Mouse (Mus musculus) left cerebral cortex, adult 2 months (tissue): Measurements from ENCODE around the gene Farp1. TPM values are rescaled to one million over a fixed set of nuclear protein-coding genes. Genes with fewer than 3 reads are reported as not detected.

Experiments used
- DNase-seq, 2 experiments: peaks; one replicate each; pipeline ENCODE4 v3.0.0; 2021 to 2022; ENCODE audit warnings: low spot score in 2 of 2, mixed read lengths in 1 of 2; ENCODE audit errors: extremely low spot score in 1 of 2
- H3K27ac ChIP-seq: fragments of 200-600 bp; 2 replicates; pipeline ENCODE4 v1.8.1; 2022
- H3K4me3 ChIP-seq: fragments of 200-600 bp; 2 replicates; pipeline ENCODE4 v1.8.1; 2022
- CTCF ChIP-seq: fragments of 200-600 bp; IDR thresholded peaks from 2 replicates; pipeline ENCODE4 v1.8.1; 2022; ENCODE audit warnings: antibody characterized with exemption, mild to moderate bottlenecking, moderate library complexity
- intact Hi-C: fragments of 180-260 bp; cut with DNase I; formaldehyde crosslinking; loops from one replicate; pipeline ENCODE4 v1.15.1; 2025
- total RNA-seq, 2 experiments: library from RNA; stranded (reverse); gene quantifications; 2 replicates each; pipeline ENCODE4 v1.2.3; 2021

Farp1 gene
- total RNA-seq, 2 experiments from 2014 or later, result 142 to 152 TPM

DNA sequence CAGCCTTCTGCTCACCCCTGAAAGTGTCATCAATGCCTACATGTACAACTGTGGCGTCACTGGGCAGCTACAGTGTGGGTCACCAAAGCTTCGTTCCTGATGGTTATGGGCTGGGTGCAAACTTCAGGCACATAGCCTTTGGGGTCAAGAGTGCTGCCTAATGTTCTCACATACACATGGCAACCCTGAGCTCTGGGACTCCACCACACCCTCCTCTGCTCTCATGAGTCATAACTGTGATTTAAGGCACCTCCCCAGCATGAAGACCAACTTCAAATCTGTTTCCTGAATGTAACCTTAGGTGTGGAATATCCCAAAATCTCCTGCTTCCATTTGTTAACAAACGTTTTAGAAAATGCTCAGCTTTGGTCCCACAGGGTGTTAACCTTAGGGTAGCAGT, 257.4 kb downstream of the Farp1 start:
- no peak overlapping the region for H3K4me3 ChIP-seq
- no peak for TF ChIP-seq CTCF
- H3K27ac ChIP-seq, result no peak overlapping the region
- DNase-seq, result no peak
- intact Hi-C loops, result no loop called here

DNA sequence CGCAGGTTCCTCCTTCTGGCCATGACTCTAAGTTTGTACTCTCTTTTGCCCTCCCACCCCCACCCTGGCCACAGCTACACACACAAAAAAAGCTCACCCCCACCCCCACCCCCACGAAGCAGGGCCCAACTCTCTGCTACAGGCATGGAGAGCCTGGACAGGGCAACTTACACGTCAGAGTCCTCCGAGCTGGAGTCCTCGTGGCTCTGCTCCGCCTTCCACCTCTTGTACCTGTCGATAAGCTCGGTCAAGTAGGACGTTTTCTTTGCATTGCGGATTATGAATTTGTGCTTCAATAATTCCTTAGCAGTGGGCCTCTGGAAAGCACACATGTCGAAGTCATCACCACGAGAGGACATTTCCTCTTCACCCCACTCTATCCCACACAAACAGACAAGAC, 259.5 kb downstream of the Farp1 start:
- DNase-seq, result no peak
- TF ChIP-seq CTCF, result no peak
- intact Hi-C loops, result no loop called here
- no peak overlapping the region for H3K4me3 ChIP-seq
- H3K27ac ChIP-seq, result no peak overlapping the region

DNA sequence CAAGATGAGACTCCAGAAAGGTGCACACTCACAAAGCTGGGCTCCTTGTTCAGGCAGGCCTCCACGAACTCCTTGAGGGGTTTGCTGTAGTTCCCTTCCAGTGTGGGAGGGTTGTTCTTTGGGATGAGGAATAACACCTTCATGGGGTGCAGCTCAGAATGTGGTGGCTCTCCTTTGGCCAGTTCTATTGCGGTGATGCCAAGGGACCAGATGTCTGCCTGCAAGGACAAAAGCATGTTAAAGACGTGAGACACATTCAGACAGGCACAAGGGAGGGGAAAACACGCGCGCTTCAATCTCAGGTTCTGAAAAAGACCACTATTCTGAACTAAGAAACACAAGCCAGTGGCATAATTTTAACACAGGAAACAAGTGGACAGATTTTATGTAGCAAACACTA, 262.1 kb downstream of the Farp1 start:
- DNase-seq, result no peak
- Histone ChIP-seq H3K27ac (no peak overlapping the region), H3K4me3 (no peak overlapping the region)
- no peak for TF ChIP-seq CTCF
- intact Hi-C loops, result no loop called here

DNA sequence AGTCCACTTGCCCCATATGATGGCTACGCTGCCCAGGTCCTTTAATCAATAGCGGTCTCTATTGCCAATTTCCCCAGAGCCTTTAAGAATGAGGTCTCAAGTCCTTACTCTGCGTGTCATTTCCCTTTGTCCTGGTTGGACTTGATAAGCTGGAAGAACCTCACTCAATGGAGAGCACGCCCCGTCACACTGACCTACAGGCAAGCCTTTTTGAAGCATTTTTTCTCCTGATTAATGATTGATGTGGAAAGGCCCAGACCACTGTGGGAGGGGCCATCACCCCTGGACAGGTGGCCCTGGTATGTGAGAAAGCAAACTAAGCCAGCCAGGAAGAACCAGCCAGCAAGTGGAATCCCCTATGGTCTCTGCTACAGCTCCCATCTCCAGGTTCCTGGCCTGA, 263.5 kb downstream of the Farp1 start:
- intact Hi-C loops, result no loop called here
- DNase-seq, result no peak
- Histone ChIP-seq H3K4me3 (no peak overlapping the region), H3K27ac (no peak overlapping the region)
- TF ChIP-seq CTCF, result no peak

DNA sequence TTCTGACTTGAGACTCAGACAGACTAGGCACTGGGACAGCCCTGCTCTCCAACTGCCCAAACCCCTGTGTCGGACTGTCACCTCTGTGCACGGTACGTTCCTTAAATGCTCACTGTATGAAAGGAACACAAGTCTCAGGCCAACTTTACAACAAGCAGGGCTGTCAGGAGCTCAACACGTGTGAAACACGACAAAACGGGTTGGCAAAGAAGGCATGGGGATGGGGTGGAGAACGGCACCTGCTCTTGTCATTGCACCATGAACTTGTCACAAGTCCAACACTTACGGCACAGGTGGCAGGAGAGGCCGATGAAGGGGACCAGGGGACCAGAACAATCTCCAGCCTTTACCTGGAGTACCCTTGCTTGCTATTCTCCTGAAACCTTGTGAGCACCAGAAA, 264.1 kb downstream of the Farp1 start:
- no peak for TF ChIP-seq CTCF
- intact Hi-C loops, result no loop called here
- DNase-seq, result no peak

DNA sequence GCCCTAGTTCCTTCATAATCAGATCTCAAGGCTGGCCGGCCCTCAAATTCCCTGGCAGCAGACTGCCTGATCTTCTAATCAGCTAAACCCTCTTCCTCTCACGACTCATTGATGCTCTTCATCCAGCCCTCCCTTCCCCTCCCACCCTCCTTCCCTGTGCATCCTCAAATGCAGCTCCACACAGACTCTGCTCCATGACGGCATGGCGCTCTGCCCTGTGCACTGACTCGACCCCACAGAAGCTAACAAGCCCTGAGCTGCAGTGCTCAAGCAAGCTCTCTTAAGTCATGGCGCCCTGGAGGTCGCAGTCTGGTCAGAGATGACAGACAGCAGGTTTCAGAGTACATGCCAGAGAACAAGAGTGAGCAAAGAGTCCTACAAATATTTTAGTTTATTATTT, 269.5 kb downstream of the Farp1 start:
- Histone ChIP-seq H3K4me3 (no peak overlapping the region), H3K27ac (no peak overlapping the region)
- DNase-seq, result no peak
- no peak for TF ChIP-seq CTCF
- intact Hi-C loops, result no loop called here

More for the DNA sequence above, 264.1 kb downstream of the Farp1 start:
- Histone ChIP-seq H3K4me3 (no peak overlapping the region), H3K27ac (no peak overlapping the region)

DNA sequence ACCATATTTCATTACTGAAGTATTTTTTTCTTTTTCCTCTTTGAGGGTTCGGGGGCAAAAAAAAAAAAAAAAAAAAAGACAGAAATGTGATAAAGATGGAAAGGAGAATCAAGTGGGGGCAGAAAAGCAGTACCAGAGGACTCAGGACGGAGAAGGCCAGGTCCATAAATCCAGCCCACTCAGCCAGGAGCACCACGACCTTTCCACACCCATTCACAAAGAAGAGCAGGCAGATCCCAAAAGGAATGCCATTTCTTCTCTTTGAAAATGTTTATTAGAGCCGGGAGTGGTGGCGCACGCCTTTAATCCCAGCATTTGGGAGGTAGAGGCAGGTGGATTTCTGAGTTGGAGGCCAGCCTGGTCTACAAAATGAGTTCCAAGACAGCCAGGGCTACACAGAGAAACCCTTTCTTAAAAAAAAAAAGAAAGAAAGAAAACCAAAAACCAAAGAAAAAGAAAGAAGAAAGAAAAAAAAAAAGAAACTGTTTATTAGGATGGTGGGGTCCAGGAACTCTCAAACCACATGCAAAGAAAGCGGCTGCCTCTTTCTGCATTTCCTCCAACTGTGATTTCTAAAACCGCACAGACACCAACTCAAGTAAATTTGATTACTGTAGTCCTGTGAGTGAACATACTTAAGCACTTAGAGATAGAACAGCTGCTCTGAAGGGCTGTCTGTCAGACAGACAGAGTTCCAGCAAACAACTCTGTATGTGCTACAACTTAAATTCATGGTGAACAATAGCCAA, 270.5 kb downstream of the Farp1 start:
- Histone ChIP-seq H3K4me3 (no peak overlapping the region), H3K27ac (no peak overlapping the region)
- no peak for DNase-seq
- TF ChIP-seq CTCF, result no peak
- intact Hi-C loops, result no loop called here

DNA sequence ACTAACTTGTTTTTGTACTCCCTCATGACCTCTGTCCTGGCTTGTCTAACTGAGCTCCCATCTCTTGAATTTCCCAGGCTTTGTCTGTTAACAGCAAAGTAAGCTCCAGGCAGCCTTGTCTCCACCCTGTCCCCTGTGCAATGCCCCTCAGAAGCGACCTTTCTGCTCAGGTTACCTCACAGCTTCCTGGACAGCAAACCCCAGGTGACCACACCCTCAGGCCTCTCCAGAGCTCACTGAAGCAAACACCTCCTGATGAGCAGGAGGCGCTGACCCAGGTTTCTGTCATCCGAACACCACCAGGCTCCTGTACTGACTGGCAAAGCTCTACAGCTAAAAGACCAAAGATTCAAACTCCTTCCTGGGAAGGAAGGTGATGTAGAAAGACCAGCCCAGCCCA, 274.9 kb downstream of the Farp1 start:
- TF ChIP-seq CTCF, result no peak
- intact Hi-C loops, result no loop called here
- no peak overlapping the region for H3K27ac ChIP-seq
- no peak overlapping the region for H3K4me3 ChIP-seq
- DNase-seq, result no peak

DNA sequence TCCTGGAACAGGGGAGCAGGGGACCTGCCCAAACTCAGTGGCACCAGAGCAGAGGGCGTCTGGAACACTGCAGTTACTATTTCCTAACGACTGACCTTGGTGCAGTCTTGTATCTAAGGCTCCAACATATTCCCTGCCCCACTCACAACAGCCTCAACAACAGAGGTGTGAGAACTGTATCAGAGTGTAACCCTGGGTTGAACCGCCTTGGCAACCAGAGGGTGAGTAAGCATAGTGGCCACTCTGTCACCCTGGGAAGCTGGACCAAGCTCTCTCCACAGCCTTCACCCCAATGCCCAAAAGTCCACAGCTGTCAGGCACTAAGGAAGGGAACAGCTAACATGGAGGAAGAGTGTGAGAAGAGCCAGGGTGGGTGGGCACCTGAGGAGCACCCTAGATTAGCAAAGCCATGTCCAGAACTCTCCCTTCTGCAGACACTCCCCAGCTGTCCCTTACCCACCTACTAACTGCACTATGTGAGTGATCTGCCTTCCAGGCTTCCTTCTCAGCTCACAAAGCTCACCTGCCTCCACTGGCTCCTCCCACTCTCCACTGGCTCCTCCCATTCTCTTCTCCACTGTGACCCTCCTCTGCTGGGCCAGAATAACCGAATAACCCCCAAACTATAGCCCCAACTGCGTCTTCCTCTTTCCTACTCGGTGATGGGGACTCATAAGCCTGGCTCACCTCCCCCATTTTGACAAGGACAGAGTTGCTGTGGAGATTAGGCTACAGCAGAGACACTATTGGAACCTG, 275.5 kb downstream of the Farp1 start:
- intact Hi-C loops, result no loop called here
- DNase-seq, result no peak

DNA sequence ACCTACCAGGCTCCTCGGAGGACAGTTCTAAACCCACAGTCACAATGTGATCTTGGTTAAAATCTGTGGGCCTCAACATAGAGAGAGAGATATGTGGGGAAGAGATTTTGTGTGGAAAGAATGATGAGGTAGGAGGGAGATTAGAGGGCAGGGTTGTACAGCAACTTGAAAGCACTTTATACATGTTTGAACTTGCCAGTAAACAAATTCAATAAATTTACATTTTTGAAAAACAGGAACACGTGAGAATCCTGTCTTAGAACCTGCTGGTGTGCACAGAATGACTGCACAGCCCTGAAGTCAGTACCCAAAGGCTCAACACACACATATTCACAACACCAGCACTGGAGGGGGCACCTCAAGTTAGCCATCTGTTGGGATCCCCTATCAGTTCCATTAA, 276.1 kb downstream of the Farp1 start:
- Histone ChIP-seq H3K27ac (no peak overlapping the region), H3K4me3 (no peak overlapping the region)
- intact Hi-C loops, result no loop called here
- DNase-seq, result no peak
- no peak for TF ChIP-seq CTCF

More for the DNA sequence above, 275.5 kb downstream of the Farp1 start:
- Histone ChIP-seq H3K27ac (no peak overlapping the region), H3K4me3 (no peak overlapping the region)
- no peak for TF ChIP-seq CTCF

DNA sequence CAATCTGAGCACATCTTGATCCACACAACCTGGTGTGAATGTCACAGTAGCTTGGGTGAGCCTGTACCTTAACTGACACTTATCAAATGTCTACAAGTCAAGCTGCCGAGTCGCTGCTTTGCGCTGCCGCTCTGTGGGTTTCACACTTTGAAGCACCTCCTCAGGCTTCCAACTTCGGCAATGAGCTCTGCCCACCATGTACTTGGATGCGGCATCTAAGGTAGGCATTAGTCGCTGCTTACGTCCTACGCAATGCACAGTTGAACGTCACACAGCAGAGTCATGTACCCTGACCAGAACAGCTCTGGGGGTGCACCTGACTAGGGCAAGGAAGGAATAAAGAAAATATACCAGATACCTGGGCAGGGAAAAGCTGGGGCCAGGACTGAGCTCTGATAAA, 278.3 kb downstream of the Farp1 start:
- Histone ChIP-seq H3K27ac (no peak overlapping the region), H3K4me3 (no peak overlapping the region)
- TF ChIP-seq CTCF, result no peak
- intact Hi-C loops, result no loop called here
- DNase-seq, result no peak

DNA sequence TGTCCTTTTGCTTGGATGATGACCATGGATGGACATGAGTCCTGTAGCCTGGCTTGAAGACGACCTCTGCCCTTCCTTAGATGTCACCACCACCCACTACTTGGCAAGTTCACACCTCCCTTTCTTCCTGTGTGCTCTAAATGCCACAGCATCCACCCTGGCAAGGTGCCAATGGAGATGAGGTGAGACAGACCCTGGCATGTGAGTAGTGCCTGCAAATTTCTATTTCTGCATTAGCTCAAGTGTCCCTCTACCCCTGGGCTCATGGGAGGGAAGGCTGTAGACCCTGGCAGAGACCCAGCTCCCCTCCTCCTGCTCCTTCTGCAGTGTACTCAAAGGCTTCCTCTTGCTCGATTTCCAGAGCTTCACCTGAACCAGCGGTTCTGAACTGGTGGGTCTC, 279.9 kb downstream of the Farp1 start:
- intact Hi-C loops, result no loop called here
- Histone ChIP-seq H3K27ac (no peak overlapping the region), H3K4me3 (no peak overlapping the region)
- no peak for DNase-seq
- no peak for TF ChIP-seq CTCF

DNA sequence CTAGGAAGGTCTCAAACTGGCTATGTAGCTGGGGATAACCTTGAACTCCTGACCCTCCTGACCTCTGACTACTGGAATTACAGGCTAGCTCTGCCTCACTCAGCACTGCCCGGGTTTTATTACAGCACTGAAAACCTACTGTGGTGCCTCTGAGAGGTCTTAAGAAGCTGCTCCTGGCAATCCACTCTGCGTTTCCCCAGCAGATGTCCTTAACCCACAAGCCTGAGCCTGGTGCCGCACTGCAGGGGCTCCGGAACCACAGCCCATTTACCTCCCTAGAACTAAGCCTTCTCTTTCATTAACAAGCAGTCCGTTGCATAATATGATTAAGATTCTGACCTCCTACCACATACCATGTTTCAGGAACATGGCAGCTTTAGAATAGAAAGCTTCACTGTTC, 281.1 kb downstream of the Farp1 start:
- intact Hi-C loops, result no loop called here
- TF ChIP-seq CTCF, result no peak; the same call in 1 of the 2 replicates

More for the DNA sequence above, 281.1 kb downstream of the Farp1 start:
- Histone ChIP-seq H3K27ac (peak overlapping the region; percentile 6; the same call in 1 of the 2 replicates), H3K4me3 (no peak overlapping the region)
- DNase-seq, result no peak
